Mouse (Mus musculus) lung, embryonic 14.5 days (tissue): ENCODE data around the gene Gm17542. TPM values are rescaled to one million over a fixed set of nuclear protein-coding genes. Genes with fewer than 3 reads are reported as not detected.

Source experiments
- ATAC-seq: fragments of 200-750 bp; cut with Nextera tagmentation; 2 replicates; pipeline ENCODE4 v1.8.0; 2017; ENCODE audit warnings: mild to moderate bottlenecking, moderate TSS enrichment, moderate library complexity; ENCODE audit not compliant: insufficient read depth
- DNase-seq: peaks from one replicate; pipeline ENCODE4 v3.0.0-alpha.2; 2015
- H3K27ac ChIP-seq: fragments of 300-500 bp; sonication (generic); 2 replicates; pipeline ENCODE4 v1.5.1; 2014; ENCODE audit warnings: low read depth, mild to moderate bottlenecking, moderate library complexity
- H3K27me3 ChIP-seq: fragments of 300-500 bp; sonication (generic); 2 replicates; pipeline ENCODE4 v1.6.1; 2014; ENCODE audit warnings: low read length, control low read depth; ENCODE audit not compliant: insufficient read depth
- H3K36me3 ChIP-seq: fragments of 300-500 bp; sonication (generic); 2 replicates; pipeline ENCODE4 v1.6.1; 2014; ENCODE audit warnings: control low read depth; ENCODE audit not compliant: insufficient read depth
- H3K4me1 ChIP-seq: fragments of 300-500 bp; sonication (generic); 2 replicates; pipeline ENCODE4 v1.6.1; 2014; ENCODE audit warnings: antibody characterized with exemption, control low read depth; ENCODE audit not compliant: insufficient read depth
- H3K4me2 ChIP-seq: fragments of 300-500 bp; sonication (generic); 2 replicates; pipeline ENCODE4 v1.6.1; 2014; ENCODE audit warnings: mild to moderate bottlenecking
- H3K4me3 ChIP-seq: fragments of 300-500 bp; sonication (generic); 2 replicates; pipeline ENCODE4 v1.5.1; 2014; ENCODE audit warnings: low read depth, low read length
- H3K9ac ChIP-seq: fragments of 300-500 bp; sonication (generic); 2 replicates; pipeline ENCODE4 v1.6.1; 2014
- H3K9me3 ChIP-seq: fragments of 300-500 bp; sonication (generic); 2 replicates; pipeline ENCODE4 v1.6.1; 2016; ENCODE audit warnings: low read depth, low read length, control low read depth
- CTCF ChIP-seq: IDR thresholded peaks from 2 replicates; pipeline ENCODE4 v1.5.1; 2016; ENCODE audit warnings: antibody characterized with exemption, low read depth
- WGBS: fragments of 180-500 bp; shearing (Covaris S2); extraction: QIAGEN DNeasy Blood & Tissue Kit; methylation state at CpG from one replicate; pipeline ENCODE4 v1.1.7; 2014; 5-methylcytosine and 5-hydroxymethylcytosine counted together
- polyA plus RNA-seq: library from polyadenylated mRNA; unstranded; fragments of >200 nt; fragmentation: Nextera tagmentation; extraction: Ambion mirVana; gene quantifications from 2 replicates; pipeline ENCODE4 v1.2.1, GENCODE M21; 2014

The Gm17542 gene
- polyA plus RNA-seq, 1 experiment from 2014 or later: not detected

DNA sequence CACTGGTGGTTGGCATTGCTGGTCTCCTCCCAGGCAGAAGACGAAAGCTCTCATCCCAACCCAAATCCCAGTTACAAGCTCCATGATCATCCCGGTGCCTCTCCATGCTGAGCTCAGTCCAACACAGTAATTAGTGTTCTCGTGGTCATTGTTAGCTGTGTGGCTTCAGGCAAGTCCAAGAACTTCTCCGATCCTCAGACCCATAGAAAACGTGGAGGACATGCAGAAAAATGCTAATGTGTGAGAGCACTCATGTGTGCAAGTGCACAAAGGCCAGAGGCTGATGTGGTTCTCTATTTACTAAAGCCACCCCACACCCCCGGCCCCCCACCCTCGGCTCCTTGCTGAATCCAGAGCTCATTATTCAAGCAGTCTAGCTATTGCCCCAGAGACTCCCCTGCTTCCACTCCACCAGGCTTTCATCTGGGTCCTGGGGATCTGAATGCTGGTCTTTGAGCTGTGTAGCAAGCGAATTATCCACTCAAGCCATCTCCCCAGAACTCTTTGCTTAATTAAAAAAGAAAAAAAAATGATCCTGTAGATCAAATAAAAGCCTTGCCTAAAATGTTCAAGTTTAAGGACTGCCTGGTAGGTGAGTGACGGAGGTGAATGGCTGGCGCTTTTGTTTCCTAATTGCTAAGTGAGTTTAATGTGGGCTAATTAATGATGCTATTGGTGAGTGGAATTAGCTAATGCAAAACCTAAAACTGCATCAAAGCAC is 45.3 kb downstream of the Gm17542 start:
- TF ChIP-seq CTCF: no peak
- Histone ChIP-seq H3K4me3 (no peak overlapping the region), H3K4me2 (no peak overlapping the region), H3K9ac (no peak overlapping the region), H3K27ac (no peak overlapping the region), H3K36me3 (no peaks in the 10 kb centered on the region), H3K4me1 (no peaks in the 10 kb centered on the region; the same call in 1 of the 2 replicates), H3K27me3 (no peaks in the 10 kb centered on the region), H3K9me3 (no peaks in the 10 kb centered on the region)
- DNase-seq (no peak), ATAC-seq (no peak)
- 75% methylated on average over 10 of the region's 10 CpGs for WGBS

DNA sequence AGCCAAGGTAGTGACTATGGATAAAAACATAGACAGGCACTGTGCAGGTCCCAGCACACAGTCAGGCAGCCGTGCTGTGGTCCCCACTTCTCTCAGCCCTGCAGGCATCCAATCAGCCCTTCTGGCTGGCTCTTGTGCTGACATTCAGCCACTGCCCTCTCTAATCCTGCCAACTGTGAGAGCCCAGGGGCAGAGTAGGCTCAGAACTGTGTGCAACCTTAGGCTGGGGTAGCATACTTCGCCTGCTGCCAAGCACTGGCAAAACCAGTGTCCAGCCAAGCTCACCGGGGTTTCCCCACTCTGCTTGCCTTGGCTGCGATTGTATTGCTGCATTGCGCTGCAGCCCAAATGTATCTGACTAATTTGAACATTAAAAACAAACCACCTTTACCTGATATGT is 54.1 kb downstream of the Gm17542 start:
- no peak overlapping the region for H3K4me2 ChIP-seq
- no peak overlapping the region for H3K4me3 ChIP-seq
- DNase-seq: no peak
- H3K4me1 ChIP-seq: no peaks in the 10 kb centered on the region
- H3K9ac ChIP-seq: no peak overlapping the region
- WGBS: 72% methylated on average over 5 of the region's 5 CpGs
- no peaks in the 10 kb centered on the region for H3K27me3 ChIP-seq
- H3K36me3 ChIP-seq: no peaks in the 10 kb centered on the region
- H3K9me3 ChIP-seq: no peaks in the 10 kb centered on the region
- H3K27ac ChIP-seq: no peak overlapping the region
- TF ChIP-seq CTCF: no peak
- peak; percentile 62; the same call in 1 of the 2 replicates for ATAC-seq

Other genes starting within 250 kb of the Gm17542 start
- 10.0 and 11.4 TPM in 2 replicates for gene Ccdc138, start 220.3 kb downstream of the Gm17542 start, polyA plus RNA-seq
- gene Edar, start 42.6 kb downstream of the Gm17542 start, polyA plus RNA-seq: 0.36 and 0.51 TPM in 2 replicates
- gene Sh3rf3, start 95.1 kb upstream of the Gm17542 start, polyA plus RNA-seq: 2.1 and 3.3 TPM in 2 replicates